Mouse (Mus musculus) gastrocnemius, adult 2 months (tissue): ENCODE data around the gene Actr2. TPM values are rescaled to one million over a fixed set of nuclear protein-coding genes. Genes with fewer than 3 reads are reported as not detected.

ENCODE experiments used
- DNase-seq: peaks from one replicate; pipeline ENCODE4 v3.0.0; 2022
- H3K27ac ChIP-seq: fragments of 200-600 bp; 2 replicates; pipeline ENCODE4 v1.8.1; 2022; ENCODE audit warnings: mild to moderate bottlenecking
- H3K4me3 ChIP-seq: fragments of 200-600 bp; 2 replicates; pipeline ENCODE4 v1.8.1; 2022; ENCODE audit warnings: mild to moderate bottlenecking, moderate library complexity
- CTCF ChIP-seq: fragments of 200-600 bp; IDR thresholded peaks from 2 replicates; pipeline ENCODE4 v1.8.1; 2022; ENCODE audit warnings: antibody characterized with exemption, mild to moderate bottlenecking, moderate library complexity
- intact Hi-C: fragments of 180-260 bp; cut with DNase I; formaldehyde crosslinking; loops from one replicate; pipeline ENCODE4 v1.15.1; 2025
- total RNA-seq, 2 experiments: library from RNA; stranded (reverse); gene quantifications; 2 replicates each; pipeline ENCODE4 v1.2.3; 2021

Gene Actr2
- total RNA-seq, 2 experiments from 2014 or later, result 35.8 to 44.1 TPM

DNA sequence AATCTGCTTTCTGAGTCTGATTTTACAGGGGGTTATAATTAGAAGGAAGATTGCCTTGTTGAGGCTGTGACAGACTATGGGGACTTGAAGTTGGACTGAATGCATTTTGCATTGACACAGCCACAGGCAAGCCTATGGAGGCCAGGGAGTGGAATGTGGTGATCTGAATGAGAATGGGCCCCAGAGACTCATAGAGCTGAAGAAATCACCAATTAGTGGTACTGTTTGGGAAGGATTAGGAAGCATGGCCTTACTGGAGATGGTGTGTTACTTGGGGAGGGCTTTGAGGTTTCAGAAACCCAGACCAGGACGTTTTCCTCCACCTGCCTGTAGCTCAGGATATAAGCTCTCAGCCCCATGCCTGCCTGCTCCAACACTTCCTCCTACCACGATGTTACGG, 53.0 kb downstream of the Actr2 start:
- intact Hi-C loops, result no loop called here
- TF ChIP-seq CTCF, result no peak
- Histone ChIP-seq H3K4me3 (no peak overlapping the region), H3K27ac (no peak overlapping the region)
- DNase-seq, result no peak

DNA sequence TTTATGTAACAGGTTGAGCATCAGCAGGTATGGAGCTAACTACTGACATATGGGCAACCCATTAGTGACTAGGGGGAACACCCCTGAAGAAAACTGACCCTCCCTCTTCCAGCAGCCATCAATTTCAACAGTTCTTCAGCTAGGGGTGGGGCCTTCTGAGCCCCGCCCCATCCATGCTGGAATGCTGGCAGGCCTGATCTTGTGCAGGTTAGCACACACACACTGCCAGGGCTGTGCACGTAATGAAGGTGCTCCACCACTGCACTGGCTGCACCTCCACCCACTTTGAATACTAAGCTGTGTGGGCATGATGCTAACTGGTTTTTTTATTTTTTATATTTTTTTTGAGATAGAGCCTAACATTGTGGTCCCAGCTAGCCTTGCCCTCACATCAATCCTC, 55.3 kb downstream of the Actr2 start:
- intact Hi-C loops, result no loop called here
- no peak for TF ChIP-seq CTCF
- no peak overlapping the region for H3K4me3 ChIP-seq
- DNase-seq, result no peak
- H3K27ac ChIP-seq, result no peak overlapping the region

DNA sequence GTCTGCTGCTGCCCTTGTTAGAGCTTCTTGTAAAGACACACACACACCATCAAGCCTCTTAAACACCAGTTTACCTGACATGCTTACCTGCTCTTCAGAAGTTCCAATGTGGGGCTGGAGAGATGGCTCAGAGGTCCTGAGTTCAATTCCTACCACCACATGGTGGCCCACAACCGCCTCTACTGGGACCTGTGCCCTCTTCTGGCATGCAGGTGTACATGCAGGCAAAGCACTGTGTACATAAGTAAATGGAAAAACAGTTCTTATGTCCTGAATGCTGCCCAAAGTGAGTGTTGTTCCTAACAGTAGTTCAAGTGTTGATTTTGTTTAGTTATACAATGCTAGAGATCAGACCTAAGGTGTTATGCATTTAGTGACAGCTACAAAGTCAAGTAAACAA, 56.5 kb downstream of the Actr2 start:
- H3K27ac ChIP-seq, result no peak overlapping the region
- H3K4me3 ChIP-seq, result no peak overlapping the region
- no peak for TF ChIP-seq CTCF
- intact Hi-C loops, result no loop called here
- DNase-seq, result no peak

DNA sequence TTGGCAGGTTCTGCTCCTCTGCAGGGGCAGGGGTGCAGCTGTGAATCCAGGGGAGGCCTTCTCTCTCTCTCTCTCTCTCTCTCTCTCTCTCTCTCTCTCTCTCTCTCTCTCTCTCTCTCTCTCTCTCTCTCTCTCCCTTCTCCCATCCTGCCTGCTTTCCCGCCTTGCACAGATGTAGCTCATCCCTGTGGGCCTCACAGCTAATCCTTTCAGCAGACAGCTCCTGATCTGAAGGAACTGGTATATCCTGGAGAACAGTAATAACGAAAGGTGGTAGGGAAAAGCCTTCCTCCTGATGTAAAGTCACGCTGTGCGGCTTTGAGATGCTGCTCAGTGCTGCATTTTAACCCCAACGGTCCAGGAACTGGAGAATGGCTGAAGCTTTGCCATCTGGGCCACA, 58.1 kb downstream of the Actr2 start:
- Histone ChIP-seq H3K4me3 (no peak overlapping the region), H3K27ac (no peak overlapping the region)
- intact Hi-C loops, result no loop called here
- DNase-seq, result no peak
- TF ChIP-seq CTCF, result no peak

DNA sequence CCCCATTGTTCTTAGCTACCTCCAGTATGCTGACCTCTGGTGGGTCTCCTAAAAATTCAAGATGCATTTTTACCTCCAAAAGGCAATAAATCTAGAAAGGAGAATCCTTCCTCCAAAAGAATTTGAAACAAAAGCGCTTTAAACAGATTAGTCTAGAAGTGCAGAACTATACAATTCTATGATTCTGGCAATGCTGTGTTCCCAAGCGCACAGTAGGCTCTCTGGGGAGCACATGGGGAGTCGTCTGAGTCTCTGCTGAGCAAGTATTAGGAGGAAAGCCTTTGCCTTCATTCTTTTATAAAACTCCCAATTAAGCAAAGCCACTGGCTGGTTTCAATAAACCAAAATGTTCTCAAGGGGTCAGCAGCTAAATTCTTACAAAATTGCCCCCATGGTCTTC, 58.8 kb downstream of the Actr2 start:
- Histone ChIP-seq H3K4me3 (no peak overlapping the region), H3K27ac (no peak overlapping the region)
- DNase-seq, result no peak
- intact Hi-C loops, result no loop called here
- TF ChIP-seq CTCF, result no peak

DNA sequence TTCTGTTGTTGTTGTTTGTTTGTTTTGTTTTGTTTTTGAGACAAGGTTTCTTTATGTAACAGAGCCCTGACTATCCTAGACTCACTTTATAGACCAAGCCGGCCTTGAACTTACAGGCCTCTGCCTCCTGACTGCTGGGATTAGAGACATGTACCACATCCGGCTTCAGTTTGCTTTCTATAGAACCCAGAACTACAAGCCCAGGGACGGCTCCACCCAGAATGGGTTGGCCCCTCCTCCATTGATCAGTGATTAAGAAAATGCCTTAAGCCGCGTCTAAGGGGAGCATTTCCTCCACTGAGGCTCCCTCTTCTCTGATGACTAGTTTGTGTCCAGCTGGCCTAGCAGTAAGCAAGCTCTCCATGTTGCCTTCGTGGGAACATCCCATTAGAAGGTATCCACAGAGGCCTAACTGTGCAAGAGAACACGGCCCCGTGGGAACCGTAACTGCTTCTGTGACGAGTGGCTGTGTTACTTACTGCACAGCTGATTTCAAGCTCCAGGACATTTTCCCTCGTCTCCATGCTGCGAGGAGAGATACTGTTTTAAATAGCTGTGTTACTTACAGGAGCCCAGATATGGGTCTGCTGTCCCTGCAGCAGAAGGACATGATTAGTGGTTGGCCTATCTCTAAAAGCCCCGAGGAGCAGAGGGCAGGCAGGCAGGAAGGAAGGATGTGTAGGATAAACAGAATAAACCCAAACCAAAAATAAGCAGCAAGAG, 59.7 kb downstream of the Actr2 start:
- Histone ChIP-seq H3K27ac (no peak overlapping the region), H3K4me3 (no peak overlapping the region)
- no peak for TF ChIP-seq CTCF
- intact Hi-C loops, result no loop called here
- no peak for DNase-seq

DNA sequence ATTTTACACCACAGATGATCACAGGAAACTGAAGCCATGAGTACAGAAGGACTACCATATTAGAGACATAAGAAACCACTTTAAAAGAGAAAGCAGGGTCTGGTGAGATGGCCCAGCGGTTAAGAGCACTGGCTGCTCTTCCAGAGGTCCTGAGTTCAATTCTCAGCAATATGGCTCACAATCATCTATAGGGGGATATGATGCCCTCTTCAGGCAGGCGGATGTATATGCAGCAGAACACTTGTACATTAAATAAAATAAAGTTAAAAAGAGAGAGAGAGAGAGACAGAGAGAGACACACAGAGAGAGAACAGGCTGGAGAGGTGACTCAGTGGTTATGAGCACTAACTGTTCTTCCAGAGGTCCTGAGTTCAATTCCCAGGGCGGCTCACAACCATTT, 67.1 kb downstream of the Actr2 start:
- intact Hi-C loops, result no loop called here
- no peak overlapping the region for H3K27ac ChIP-seq
- TF ChIP-seq CTCF, result peak; percentile 50
- H3K4me3 ChIP-seq, result no peak overlapping the region
- no peak for DNase-seq

DNA sequence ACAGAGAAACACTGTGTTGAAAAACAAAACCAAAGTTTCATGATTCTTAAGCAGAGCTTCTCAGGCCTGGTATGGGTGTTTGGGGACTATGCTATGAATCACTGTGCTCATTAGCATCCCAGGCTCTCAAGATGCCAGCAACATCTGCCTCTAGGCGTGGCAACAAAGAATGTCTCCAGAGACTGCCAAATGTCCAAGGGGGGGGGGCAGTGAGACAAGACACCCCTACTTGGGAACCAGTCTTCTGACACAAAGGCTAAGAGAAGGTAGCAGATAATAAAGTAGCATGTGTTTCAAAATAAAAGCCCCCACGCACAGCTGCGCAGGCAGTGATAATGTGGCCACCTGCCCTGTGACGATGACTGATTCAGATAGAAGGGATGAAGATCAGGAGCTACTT, 69.5 kb downstream of the Actr2 start:
- H3K4me3 ChIP-seq, result no peak overlapping the region
- intact Hi-C loops, result no loop called here
- DNase-seq, result peak; percentile 33
- TF ChIP-seq CTCF, result no peak
- H3K27ac ChIP-seq, result peak overlapping the region; percentile 20; the same call in 1 of the 2 replicates

DNA sequence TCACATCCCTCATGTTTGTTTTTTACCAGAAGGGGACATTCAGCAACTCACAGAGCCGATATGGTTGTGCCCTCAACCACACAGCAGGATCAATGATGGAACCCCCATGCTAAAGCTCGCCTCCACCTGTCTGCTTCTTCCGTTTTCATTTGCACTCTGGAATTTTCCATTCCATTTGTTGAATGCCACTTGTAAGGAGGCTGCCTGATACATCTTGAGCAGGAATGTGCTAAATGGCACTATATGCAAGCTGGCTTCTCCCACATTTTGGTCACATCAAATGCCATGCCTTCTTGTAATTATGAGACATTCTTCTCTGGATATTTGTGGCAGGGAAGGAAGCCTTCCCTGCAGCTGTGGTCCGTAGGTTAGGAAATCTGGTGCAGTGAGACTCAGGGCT, 70.6 kb downstream of the Actr2 start:
- no peak for TF ChIP-seq CTCF
- no peak overlapping the region for H3K4me3 ChIP-seq
- intact Hi-C loops, result no loop called here
- no peak overlapping the region for H3K27ac ChIP-seq
- no peak for DNase-seq

DNA sequence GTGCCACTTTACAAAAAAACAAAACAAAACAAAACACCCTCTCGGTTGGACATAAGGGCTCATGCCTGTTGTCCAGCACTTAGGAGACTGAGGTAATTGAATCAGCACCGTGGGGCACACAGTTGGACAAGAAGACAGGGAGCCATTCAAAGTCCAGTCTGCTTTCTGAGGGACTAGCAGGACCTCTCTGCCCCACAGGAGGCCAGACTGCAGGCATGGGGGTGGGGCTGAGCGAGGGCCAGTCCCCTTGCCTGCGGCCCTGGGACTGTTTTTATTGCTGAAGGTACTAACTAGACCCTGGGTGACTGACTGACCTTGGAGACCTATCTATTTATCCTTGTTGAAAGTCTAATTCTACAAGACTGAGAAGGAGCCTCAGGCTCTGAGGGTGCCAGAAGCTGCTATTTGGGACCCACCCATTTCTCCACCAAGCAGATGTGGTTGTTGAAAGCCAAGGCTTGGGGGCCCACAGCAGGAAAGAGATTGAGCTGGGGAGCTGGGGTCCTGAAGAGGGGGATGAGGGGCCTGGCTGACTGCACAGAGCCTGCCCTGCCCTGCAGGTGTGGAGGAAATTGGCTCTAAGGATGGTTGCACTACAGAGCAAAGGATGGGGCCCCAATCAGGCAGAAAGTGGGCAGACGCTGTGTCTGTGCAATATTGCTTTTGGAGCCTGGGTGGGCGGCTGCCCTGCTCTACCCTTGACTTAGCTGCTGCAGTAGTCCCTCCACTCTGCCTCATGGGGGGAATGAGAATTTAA, 71.4 kb downstream of the Actr2 start:
- TF ChIP-seq CTCF, result no peak
- peak overlapping the region; percentile 29; the same call in 1 of the 2 replicates for H3K27ac ChIP-seq

DNA sequence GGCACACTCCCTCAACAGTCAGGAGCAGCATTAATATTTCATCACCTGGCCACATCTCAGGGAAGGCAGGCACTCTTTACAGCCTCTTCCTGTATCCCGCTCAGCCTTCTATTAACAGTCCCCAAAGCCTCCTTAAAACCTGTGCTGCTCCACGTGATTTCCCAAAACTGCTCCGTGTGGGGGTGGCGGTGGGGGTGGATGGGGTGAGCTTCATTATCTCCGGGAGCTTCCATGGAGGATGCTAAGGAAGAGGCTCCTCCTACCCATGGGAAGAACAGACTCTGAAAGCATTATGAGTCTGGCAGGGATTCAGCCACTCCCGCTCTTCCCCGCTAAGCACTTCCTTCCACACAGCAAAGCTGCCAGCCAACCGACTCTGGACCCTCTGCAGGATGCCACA, 74.0 kb downstream of the Actr2 start:
- Histone ChIP-seq H3K27ac (no peak overlapping the region), H3K4me3 (peak overlapping the region; percentile 15; the same call in 1 of the 2 replicates)
- peak; percentile 26 for DNase-seq
- intact Hi-C loops, result no loop called here
- no peak for TF ChIP-seq CTCF

More for the DNA sequence above, 71.4 kb downstream of the Actr2 start:
- no peak for DNase-seq
- intact Hi-C loops, result no loop called here
- H3K4me3 ChIP-seq, result no peak overlapping the region

DNA sequence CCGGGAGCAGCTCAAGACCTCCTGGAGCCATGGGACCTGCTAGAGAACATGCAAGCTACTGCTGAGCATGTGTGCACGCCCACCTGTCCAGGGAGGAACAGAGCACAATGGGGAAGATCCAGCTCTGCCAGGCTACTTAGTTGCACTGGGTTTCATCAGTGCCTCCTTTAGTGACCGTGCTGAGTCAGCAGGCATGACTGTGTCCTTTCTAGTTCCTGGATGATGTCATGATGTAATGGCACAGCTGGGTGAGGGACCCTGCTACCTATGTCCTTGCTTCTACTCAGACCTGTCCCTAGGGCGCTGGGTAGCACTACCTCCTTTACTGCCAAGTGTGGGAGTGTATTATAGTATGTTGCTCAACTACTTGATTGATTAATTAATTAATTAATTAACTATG, 75.0 kb downstream of the Actr2 start:
- intact Hi-C loops, result no loop called here
- no peak overlapping the region for H3K27ac ChIP-seq
- DNase-seq, result no peak
- no peak for TF ChIP-seq CTCF
- H3K4me3 ChIP-seq, result no peak overlapping the region

DNA sequence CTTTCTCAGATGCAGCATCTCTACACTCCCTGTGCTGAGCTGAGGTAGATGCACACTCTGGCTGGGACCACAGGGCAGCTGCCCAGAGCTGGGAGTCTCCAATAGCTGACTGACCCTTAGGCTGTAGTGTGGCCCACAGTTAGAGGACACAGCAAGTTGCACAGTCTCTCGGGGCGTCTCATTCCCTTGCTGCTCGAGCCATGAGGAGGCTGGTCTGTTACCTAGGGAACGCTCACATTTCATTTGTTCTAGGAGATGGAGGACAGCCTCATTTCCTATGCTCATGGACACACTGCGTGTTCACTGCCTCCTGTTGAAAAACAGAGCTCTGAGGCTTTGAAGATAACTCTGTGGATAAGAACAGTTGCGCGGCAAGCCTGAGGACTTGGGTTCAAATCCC, 76.7 kb downstream of the Actr2 start:
- no peak for DNase-seq
- Histone ChIP-seq H3K4me3 (no peak overlapping the region), H3K27ac (no peak overlapping the region)
- intact Hi-C loops, result no loop called here
- no peak for TF ChIP-seq CTCF
